Mouse (Mus musculus): ENCODE measurements around the gene 1700025G04Rik. TPM values are rescaled to one million over a fixed set of nuclear protein-coding genes. Genes with fewer than 3 reads are reported as not detected.

Gene 1700025G04Rik
- polyA plus RNA-seq, 1 experiment from 2014 or later = 29.1 TPM

DNA sequence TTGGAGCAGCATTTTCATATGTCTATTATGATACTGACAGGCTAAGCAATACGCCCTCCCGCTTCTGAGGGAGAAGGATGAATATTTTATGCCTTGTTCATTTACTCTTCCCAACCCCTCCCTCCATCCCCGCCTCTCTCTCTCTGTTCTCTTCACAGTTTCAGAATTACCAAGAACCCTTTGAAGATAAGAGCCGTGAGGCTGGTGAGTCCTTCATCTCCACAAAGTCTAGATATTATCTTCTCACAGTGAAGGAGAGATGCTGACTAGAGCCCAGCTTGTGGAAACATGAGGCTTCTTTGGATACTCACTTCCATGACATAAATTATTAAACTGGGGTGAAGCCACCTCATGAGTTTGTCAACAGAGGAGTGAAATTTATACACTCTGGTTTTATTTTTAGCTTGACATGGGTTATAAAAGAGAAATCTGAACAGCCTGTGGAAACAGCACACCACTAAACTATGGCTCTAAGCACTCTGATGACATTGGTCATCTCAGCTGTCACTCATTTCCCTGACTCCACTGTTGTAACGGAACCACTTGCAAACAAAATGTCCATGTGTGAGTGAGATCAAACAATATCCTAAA, 116.7 kb downstream of the 1700025G04Rik start:
- ATAC-seq = no peak; the same call in 1 of the 2 replicates

DNA sequence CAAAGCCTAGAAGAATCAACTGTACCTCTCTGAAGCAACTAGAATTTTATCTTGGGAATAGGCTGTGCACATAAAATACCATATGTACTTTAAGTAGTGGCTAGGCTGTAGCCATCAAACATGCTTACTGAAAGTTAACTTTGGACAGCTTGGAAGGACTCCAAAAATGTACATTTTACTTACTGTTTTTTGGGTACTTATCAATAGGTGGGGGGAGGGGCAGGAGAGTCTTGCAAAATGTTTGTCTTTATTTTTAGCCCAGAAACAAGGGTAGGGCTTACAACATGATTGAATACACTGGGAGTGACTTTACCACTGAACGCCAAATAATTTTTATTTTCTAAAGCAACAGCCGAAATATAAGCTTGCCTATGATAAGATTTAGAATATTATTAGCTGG, 118.3 kb downstream of the 1700025G04Rik start:
- no peak overlapping the region for H3K27ac ChIP-seq
- no peaks in the 10 kb centered on the region for H3K27me3 ChIP-seq
- no peak for ATAC-seq
- H3K9ac ChIP-seq = no peak overlapping the region
- H3K4me1 ChIP-seq = peaks cover 20% of the 10 kb centered on the region
- H3K9me3 ChIP-seq (replicated peaks) = no peaks in the 10 kb centered on the region
- H3K4me2 ChIP-seq = no peak overlapping the region
- 97% methylated on average over 2 of the region's 2 CpGs for WGBS
- no peaks in the 10 kb centered on the region for H3K36me3 ChIP-seq (ENCODE audit: poor library complexity, severe bottlenecking)
- H3K4me3 ChIP-seq = no peak overlapping the region

More for the DNA sequence above, 116.7 kb downstream of the 1700025G04Rik start:
- Histone ChIP-seq H3K27me3 (no peaks in the 10 kb centered on the region), H3K4me1 (peaks cover 35% of the 10 kb centered on the region), H3K9me3 (replicated peaks) (no peaks in the 10 kb centered on the region), H3K27ac (no peak overlapping the region), H3K4me2 (no peak overlapping the region), H3K4me3 (no peak overlapping the region), H3K9ac (no peak overlapping the region), H3K36me3 (ENCODE audit: poor library complexity, severe bottlenecking) (no peaks in the 10 kb centered on the region)
- 85% methylated on average over 5 of the region's 5 CpGs for WGBS

DNA sequence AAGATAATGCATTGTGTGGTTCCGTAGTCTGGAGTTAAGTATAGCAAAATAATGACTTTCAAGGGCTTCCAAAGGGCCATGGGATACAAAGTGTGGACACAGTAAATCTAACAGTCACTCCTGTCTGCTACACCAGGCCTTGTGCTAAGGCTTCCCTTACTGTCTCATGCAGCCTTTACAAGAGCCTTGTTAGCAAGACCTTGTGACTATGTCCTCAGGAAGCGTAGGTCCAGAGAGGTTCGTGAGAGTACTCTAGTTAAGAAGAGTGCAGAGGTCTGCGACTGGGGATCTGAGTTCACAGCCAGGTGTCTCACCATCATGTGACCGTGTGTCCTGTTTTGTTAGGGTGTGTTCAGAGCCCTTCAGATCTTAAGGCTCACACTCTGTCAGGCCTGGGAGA, 121.8 kb downstream of the 1700025G04Rik start:
- WGBS = 93% methylated on average over 5 of the region's 5 CpGs
- no peak overlapping the region for H3K27ac ChIP-seq
- no peaks in the 10 kb centered on the region for H3K27me3 ChIP-seq
- H3K4me3 ChIP-seq = no peak overlapping the region
- no peak overlapping the region for H3K4me2 ChIP-seq
- H3K36me3 ChIP-seq (ENCODE audit: poor library complexity, severe bottlenecking) = no peaks in the 10 kb centered on the region
- H3K4me1 ChIP-seq = no peaks in the 10 kb centered on the region
- no peaks in the 10 kb centered on the region for H3K9me3 ChIP-seq (replicated peaks)
- no peak for ATAC-seq
- H3K9ac ChIP-seq = no peak overlapping the region

DNA sequence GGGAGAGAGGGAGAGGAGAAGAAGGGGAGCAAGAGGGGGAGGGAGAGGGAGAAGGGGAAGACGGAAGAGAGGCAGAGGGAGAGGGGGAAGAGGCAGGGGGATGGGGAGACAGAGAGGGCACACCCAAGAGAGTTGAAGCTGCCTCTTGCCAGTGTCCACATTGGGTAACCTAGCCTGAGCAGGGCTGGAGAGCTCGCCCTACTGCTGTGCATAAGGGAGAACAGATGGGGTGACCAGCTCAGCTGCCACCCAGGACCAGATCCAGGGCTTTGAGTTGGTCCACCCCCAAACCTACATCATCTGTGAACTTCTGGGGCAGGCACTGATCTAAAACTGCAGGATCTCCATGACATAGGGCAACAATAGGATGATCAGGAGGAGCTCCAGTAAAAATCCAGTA, 125.1 kb downstream of the 1700025G04Rik start:
- Histone ChIP-seq H3K9me3 (replicated peaks) (no peaks in the 10 kb centered on the region), H3K9ac (no peak overlapping the region), H3K27me3 (no peaks in the 10 kb centered on the region), H3K4me1 (no peaks in the 10 kb centered on the region), H3K4me3 (no peak overlapping the region), H3K27ac (no peak overlapping the region), H3K36me3 (ENCODE audit: poor library complexity, severe bottlenecking) (no peaks in the 10 kb centered on the region), H3K4me2 (no peak overlapping the region)
- WGBS = 91% methylated on average over 2 of the region's 2 CpGs
- no peak for ATAC-seq

DNA sequence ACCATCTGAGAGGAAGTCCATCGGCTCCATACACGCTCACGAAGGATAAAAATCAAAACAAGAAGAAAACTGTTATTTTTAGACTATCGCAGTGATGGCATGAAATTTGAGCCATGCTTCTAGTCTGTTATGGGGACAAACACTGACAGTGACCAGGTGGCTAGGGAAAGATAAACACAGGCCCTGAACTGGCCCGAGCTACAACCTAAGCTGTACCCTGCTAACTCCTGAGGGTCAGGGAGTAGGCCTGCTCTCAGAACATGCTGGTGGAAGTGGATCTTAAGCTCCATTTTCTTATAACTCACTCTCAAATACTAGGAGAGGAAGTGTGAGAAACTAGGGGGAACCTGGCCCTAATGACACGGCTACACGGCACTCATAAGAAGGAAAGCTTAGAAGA, 126.7 kb downstream of the 1700025G04Rik start:
- no peak overlapping the region for H3K27ac ChIP-seq
- H3K4me2 ChIP-seq = no peak overlapping the region
- peaks cover 6% of the 10 kb centered on the region for H3K4me1 ChIP-seq
- no peaks in the 10 kb centered on the region for H3K36me3 ChIP-seq (ENCODE audit: poor library complexity, severe bottlenecking)
- H3K4me3 ChIP-seq = no peak overlapping the region
- ATAC-seq = no peak
- H3K9me3 ChIP-seq (replicated peaks) = no peaks in the 10 kb centered on the region
- H3K27me3 ChIP-seq = no peaks in the 10 kb centered on the region
- no peak overlapping the region for H3K9ac ChIP-seq
- WGBS = 89% methylated on average over 7 of the region's 7 CpGs

DNA sequence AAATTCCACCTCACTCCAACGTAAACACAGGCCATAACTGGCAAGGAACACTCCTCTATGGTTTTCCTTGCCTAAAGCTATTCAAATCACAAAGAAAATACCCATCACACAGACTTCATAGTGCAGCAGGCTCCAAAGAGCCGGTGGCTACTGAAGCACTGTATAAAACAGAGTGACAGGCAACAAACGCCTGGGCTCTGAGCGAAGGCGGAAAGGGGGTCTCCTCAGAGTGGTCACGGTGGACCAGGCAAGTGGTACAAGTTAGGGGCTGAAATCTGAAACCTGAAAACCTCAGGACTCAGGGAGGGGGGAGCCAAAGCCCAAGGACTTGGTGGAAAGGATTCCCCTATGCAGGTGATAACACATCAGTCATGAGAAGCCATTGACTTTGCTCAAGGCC, 127.8 kb downstream of the 1700025G04Rik start:
- Histone ChIP-seq H3K4me2 (no peak overlapping the region), H3K36me3 (ENCODE audit: poor library complexity, severe bottlenecking) (no peaks in the 10 kb centered on the region), H3K9ac (no peak overlapping the region), H3K4me1 (peaks cover 6% of the 10 kb centered on the region), H3K27me3 (no peaks in the 10 kb centered on the region), H3K9me3 (replicated peaks) (no peaks in the 10 kb centered on the region), H3K27ac (no peak overlapping the region), H3K4me3 (no peak overlapping the region)
- ATAC-seq = no peak
- WGBS = 72% methylated on average over 6 of the region's 6 CpGs

DNA sequence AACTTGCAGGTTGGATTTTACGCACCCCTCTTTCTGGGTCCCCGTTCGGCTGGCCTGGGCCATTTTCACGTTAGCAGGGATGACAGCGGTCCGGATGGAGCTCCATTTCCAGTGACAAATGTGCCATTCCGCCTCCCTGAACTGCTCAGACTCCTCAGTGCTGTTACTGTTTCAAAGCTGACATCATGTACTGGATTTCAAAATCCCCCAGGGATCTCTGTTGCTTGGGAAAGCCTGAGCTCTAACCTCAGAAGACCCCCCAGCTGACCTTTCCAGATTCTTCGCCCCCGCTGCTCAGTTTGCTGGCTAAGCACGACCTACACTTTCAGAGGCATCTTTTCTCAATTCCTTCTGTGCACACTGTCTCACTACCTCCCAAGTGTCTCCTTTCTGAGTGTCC, 128.7 kb downstream of the 1700025G04Rik start:
- no peak for ATAC-seq
- H3K9me3 ChIP-seq (replicated peaks) = no peaks in the 10 kb centered on the region
- H3K4me3 ChIP-seq = no peak overlapping the region
- no peak overlapping the region for H3K4me2 ChIP-seq
- H3K27ac ChIP-seq = no peak overlapping the region
- no peaks in the 10 kb centered on the region for H3K27me3 ChIP-seq
- no peak overlapping the region for H3K9ac ChIP-seq
- 91% methylated on average over 10 of the region's 10 CpGs for WGBS
- peaks cover 6% of the 10 kb centered on the region for H3K4me1 ChIP-seq
- no peaks in the 10 kb centered on the region for H3K36me3 ChIP-seq (ENCODE audit: poor library complexity, severe bottlenecking)

DNA sequence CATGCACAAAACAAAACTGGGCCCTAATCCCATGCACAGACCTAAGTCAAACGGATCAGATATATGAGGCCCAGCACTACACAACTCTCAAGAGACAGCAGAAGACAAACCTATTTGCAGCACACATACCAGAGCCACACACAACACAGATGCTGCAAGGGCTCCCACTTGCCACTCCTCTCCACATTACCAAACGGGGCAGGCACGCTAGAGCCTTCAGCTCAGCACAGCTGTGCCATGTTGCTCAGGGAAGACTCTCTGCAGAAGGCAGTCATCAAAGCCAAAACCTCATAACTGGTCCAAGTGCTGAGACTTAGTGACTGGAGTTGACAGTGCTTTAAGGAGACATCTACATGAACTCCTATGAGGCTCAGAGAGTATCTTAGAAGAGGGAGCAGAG, 130.9 kb downstream of the 1700025G04Rik start:
- Histone ChIP-seq H3K27ac (no peak overlapping the region), H3K9ac (no peak overlapping the region), H3K27me3 (no peaks in the 10 kb centered on the region), H3K4me1 (peaks cover 13% of the 10 kb centered on the region), H3K4me3 (no peak overlapping the region), H3K4me2 (no peak overlapping the region), H3K36me3 (ENCODE audit: poor library complexity, severe bottlenecking) (no peaks in the 10 kb centered on the region), H3K9me3 (replicated peaks) (no peaks in the 10 kb centered on the region)
- no peak for ATAC-seq
- 44% methylated on average over 3 of the region's 3 CpGs for WGBS

DNA sequence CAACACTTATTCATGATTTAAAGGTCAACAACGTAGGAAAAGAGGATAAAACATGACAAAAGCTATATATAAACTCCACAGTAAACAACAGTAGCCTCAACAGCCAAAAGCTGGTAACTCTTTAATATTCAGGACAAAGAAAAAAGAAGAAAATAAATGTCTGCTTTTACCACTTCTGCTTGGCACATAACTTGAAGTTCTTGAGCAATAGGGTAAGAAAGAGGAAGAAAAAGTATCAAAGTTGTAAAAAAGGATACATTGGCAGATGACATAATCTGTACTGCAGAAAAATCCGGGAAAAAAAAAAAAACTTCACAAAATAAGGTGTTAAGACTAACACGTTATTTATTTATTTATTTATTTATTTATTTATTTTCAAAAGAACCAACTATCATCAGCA, 131.5 kb downstream of the 1700025G04Rik start:
- H3K9ac ChIP-seq = no peak overlapping the region
- no peak for ATAC-seq
- H3K27ac ChIP-seq = no peak overlapping the region
- no peak overlapping the region for H3K4me3 ChIP-seq
- H3K9me3 ChIP-seq (replicated peaks) = no peaks in the 10 kb centered on the region
- no peak overlapping the region for H3K4me2 ChIP-seq
- peaks cover 18% of the 10 kb centered on the region for H3K4me1 ChIP-seq
- no peaks in the 10 kb centered on the region for H3K27me3 ChIP-seq
- 84% methylated on average over 3 of the region's 3 CpGs for WGBS
- H3K36me3 ChIP-seq (ENCODE audit: poor library complexity, severe bottlenecking) = no peaks in the 10 kb centered on the region

DNA sequence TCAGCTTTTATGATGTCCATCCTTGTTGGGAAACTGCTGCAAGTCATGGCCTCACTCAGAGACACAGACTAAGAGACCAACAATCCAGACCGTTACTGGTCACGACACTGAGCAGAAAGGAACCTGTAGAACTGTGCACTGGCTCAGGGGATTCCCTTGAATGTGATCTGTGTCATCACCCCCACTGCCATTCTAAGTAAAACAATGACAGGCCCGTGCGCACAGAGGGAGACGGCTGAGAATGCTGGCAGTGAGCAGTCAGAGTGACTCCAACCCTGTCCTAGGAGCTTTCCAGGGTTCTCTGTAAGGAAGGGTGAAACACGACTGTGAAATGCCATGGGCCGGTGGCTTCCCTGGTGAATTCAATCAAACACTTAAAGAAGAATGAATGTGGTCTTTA, 132.3 kb downstream of the 1700025G04Rik start:
- H3K4me2 ChIP-seq = no peak overlapping the region
- WGBS = 24% methylated on average over 7 of the region's 7 CpGs
- H3K27ac ChIP-seq = no peak overlapping the region
- H3K27me3 ChIP-seq = no peaks in the 10 kb centered on the region
- peaks cover 26% of the 10 kb centered on the region for H3K4me1 ChIP-seq
- H3K4me3 ChIP-seq = no peak overlapping the region
- no peak for ATAC-seq
- H3K9ac ChIP-seq = no peak overlapping the region
- no peaks in the 10 kb centered on the region for H3K36me3 ChIP-seq (ENCODE audit: poor library complexity, severe bottlenecking)
- H3K9me3 ChIP-seq (replicated peaks) = no peaks in the 10 kb centered on the region

DNA sequence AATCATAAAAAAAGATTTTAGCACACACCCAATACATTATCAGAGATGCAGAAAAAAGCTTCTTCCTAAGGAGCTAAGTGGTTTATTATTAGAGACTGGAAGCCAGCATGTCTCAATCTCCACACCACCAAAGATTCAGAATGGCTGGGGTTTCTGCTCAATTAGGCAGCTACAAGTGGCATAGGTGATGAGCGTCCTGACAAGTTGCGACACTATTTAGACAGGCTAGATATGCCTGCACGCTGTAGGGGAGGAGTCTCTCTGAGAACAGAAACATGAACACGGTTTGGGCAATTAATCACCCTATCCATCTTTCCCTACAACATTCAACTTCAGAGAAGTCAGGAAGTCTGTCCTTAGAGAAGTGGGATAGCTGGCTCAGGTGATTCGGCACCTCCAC, 134.1 kb downstream of the 1700025G04Rik start:
- Histone ChIP-seq H3K4me3 (no peak overlapping the region), H3K9me3 (replicated peaks) (no peaks in the 10 kb centered on the region), H3K27me3 (no peaks in the 10 kb centered on the region), H3K27ac (no peak overlapping the region), H3K4me1 (peaks cover 29% of the 10 kb centered on the region), H3K9ac (no peak overlapping the region), H3K36me3 (ENCODE audit: poor library complexity, severe bottlenecking) (no peaks in the 10 kb centered on the region), H3K4me2 (no peak overlapping the region)
- ATAC-seq = no peak
- WGBS = 75% methylated on average over 5 of the region's 5 CpGs

DNA sequence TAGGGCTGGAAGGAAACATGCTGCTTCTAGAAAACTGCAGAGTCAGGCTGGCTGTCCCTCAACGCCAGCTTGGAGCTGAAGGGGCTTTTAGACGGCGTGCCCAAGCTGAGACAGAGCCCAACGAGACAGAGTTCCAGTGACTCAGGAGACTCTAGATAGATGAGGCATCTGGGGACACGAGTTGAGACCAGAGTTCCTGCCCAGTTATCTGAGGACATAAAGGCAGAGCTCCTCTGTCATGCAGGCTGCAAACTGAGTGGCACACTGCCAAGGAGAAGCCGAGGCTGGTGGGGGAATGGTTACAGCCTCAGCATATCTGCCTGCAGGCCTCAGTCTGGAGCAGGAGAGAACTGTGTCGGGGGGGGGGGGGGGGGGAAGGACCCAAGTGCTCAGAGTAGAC, 136.4 kb downstream of the 1700025G04Rik start:
- Histone ChIP-seq H3K4me2 (no peak overlapping the region), H3K9me3 (replicated peaks) (no peaks in the 10 kb centered on the region), H3K9ac (no peak overlapping the region), H3K27me3 (no peaks in the 10 kb centered on the region), H3K27ac (peak overlapping the region; percentile 57), H3K36me3 (ENCODE audit: poor library complexity, severe bottlenecking) (no peaks in the 10 kb centered on the region), H3K4me3 (no peak overlapping the region), H3K4me1 (peaks cover 23% of the 10 kb centered on the region)
- WGBS = 37% methylated on average over 7 of the region's 7 CpGs
- ATAC-seq = peak; percentile 81

DNA sequence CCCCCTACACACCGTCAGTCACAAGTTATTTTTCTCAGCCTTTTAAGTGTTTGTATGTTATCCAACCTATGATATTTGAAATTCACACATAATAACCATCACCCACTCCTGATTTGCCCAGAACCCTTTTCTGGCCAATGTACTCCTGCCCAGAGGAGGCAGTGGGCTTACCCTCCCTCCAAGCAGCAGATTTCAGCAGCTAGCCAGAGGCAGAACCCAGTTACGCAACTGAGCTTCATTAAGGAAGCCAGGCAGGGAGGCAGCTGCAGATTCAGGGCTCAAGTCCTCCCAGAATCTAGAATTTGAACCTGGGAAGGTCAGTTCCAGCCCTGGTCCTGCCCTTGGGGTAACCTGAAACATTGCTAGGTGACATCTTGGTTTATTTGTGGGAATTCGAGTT, 141.9 kb downstream of the 1700025G04Rik start:
- Histone ChIP-seq H3K36me3 (ENCODE audit: poor library complexity, severe bottlenecking) (no peaks in the 10 kb centered on the region), H3K27me3 (no peaks in the 10 kb centered on the region), H3K9me3 (replicated peaks) (no peaks in the 10 kb centered on the region), H3K4me1 (peaks cover 42% of the 10 kb centered on the region), H3K9ac (no peak overlapping the region), H3K4me2 (no peak overlapping the region), H3K4me3 (no peak overlapping the region), H3K27ac (no peak overlapping the region)
- WGBS = 82% methylated on average over 3 of the region's 3 CpGs
- ATAC-seq = no peak

All from forebrain, embryonic 13.5 days (tissue).